Mouse (Mus musculus): ENCODE results near the gene Acbd6.

Acbd6 gene

DNA sequence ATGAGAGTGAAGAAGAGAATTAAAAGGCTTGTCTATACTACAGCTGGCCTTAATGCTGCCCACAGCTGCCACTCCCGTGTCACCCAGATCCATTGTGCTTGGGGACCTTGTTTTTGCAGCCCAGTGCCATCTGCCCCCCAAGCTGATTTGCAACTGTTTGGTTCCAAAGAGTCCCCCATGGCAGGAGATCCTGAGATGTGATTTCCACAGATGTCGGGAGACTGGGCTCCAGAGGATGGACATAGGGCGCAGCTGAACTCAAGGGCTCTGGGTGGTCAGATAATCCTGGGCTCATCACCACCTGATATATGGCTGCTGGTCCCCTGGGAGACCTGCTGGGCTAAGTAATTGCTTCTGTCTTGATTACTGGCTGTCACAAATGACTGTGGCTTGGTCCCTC, 160.9 kb downstream of the Acbd6 start:
- DNase-seq (ENCODE audit: low read depth in 2 of 2, low spot score in 2 of 2) = no peak

DNA sequence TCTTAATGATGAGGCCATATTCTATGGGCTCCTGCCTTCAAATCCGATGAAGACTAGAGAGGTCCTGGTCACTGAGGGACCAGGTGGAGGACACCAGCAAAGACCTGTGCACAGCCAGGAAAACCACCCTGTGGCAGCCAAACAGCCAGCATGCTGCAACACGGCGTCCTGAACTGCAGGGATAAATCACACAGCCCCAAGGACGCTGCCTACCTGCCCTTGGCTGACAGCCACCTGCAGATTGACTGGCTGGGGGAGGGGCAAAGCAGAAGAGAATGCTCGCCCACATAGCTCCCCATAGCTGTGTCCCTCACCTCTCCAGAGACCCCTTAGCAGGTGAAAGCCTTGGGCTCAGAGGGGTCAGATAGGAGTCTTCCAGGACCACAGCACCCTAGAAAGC, 162.1 kb downstream of the Acbd6 start:
- DNase-seq (ENCODE audit: low read depth in 2 of 2, low spot score in 2 of 2) = no peak

DNA sequence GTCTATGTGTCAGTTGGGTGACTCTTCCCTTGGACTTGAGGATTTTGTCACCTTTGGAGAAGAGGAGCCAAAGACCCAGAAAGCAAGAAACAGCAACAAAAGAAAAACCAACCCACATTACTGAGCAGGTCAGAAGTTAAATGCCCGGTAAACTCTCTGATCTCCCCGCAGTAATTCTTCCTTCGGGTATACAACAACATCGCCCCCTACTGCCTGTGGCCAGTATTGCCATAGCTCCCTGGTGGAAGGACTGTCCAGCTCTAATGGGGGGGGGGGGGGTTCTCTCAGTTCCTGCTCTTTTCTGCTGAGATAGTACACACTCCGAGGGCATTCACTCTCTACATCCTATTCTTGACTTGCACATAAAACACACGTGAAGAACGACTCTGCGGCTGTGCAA, 163.5 kb downstream of the Acbd6 start:
- no peak for DNase-seq (ENCODE audit: low read depth in 2 of 2, low spot score in 2 of 2)

DNA sequence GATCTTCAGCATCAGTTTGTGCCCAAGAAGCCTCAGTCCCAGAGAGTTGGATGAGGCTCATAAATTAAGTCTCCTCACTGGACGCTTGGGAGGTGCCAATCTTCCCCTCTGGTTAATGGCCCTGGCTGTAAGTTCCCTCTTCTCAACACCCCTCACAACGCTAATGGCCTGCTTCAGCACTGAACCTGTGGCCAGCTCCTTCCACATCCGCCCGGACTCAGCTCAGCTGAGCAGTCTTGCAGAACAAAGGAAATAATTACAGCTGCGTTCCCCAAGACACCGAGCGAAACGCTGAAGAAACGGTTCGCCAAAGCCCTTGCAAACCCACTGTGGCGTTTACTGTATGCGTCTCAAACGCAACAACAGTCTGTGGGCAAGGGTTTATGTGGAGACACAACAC, 164.3 kb downstream of the Acbd6 start:
- no peak for DNase-seq (ENCODE audit: low read depth in 2 of 2, low spot score in 2 of 2)

DNA sequence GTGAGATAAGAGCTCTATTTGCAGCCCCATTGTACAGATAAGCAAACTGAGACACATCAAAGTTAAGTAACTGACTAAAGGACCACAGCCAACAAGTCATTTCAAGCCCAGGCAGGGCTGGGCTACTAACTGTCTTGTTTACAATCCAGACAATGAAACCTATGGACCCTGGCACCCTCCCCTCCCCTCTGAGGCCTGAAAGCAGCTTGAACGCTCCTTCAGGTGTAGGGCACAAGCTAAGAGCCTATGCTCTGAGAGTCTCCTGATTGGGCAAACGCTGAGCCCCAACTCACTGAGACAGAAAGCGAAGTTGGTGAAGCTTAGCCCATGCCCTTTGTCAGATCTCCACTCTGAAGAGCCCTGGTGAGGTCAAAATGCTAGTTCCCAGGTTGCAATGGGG, 166.4 kb downstream of the Acbd6 start:
- DNase-seq (ENCODE audit: low read depth in 2 of 2, low spot score in 2 of 2) = no peak

DNA sequence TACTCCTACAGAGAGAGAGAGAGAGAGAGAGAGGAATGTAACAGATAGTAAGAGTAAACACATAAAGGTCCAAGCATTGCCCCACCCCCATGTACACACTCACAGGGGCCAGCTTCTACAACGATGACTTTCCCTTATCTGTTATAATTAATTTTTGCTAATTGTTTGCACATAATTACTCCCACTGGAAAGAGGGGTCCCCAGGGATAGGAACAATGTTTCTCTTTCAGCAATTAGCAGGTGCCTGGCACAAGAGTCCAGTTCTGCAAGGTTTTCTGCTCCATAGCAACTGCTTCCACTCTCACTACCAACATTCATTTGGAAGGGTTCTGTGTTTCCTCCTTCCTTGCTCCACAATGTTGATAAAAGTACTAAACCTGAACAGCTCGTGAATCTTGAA, 168.0 kb downstream of the Acbd6 start:
- DNase-seq (ENCODE audit: low read depth in 2 of 2, low spot score in 2 of 2) = no peak

DNA sequence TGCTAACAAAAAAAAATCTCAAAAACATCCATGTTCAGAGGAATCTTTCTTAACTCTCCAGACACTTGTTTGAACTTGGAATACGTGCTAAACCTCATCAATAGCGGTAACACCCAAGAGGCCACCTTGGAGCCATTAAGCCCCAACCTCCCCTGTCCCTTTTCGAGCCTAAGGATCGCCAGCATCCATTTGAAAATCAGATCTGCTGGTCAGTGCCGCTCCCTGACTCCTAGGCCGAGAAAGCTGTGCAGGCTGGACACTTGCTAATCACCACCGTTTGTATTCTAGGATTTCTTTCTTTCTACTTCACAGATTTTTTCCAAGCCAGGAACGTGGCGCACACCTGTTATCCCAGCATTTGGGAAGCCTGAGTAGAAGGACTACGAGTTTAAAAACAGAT, 169.9 kb downstream of the Acbd6 start:
- no peak for DNase-seq (ENCODE audit: low read depth in 2 of 2, low spot score in 2 of 2)

DNA sequence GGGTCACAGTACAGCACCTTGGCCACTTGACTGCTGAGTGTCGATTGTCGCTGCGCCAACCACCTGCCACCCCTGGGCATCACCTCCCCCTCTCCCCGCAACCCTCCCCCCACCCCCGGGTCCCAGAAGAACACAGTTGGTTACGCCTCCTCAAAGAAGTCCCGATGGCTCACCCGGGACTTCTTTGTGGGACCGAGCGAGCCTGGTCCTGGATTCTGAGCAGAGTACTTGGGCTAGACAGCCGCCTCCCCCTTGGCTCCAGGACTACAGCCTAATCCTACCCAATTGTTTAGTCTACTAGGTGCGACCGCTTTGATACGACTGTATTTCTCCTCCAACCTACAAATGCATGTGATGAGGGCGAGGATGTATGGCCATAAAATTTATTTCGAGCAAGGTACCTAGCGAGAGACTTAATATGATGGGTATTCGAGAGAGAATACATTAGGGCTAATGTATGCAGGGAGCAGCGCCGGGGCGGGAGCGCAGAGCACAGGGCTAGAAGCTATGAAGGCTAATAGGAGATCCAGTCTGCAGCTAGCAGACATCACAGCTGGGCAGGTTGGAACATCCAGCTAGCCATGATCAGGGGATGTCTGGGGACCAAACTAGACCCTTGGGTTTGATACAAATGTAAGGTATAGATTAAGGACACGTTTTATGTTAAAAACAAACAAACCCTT, 171.3 kb downstream of the Acbd6 start:
- no peak for DNase-seq (ENCODE audit: low read depth in 2 of 2, low spot score in 2 of 2)

DNA sequence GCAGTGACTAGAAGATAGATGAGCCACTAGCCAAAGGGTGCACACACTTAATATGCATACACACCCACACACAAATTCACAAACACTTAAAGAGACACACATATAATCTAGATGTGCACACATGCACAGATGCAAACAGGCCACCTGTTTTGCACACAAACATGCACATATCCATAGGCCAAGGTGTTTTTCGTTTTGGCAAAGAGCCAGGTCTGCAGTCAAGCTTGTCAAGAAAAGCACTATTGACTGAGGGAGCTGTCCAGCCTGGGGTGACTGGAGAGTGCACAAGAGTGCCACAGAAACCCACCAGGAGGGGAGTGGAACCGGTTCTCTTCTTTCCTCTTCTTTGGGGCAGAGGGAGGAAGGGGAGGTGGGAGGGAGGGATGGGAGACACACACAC, 173.2 kb downstream of the Acbd6 start:
- no peak for DNase-seq (ENCODE audit: low read depth in 2 of 2, low spot score in 2 of 2)

DNA sequence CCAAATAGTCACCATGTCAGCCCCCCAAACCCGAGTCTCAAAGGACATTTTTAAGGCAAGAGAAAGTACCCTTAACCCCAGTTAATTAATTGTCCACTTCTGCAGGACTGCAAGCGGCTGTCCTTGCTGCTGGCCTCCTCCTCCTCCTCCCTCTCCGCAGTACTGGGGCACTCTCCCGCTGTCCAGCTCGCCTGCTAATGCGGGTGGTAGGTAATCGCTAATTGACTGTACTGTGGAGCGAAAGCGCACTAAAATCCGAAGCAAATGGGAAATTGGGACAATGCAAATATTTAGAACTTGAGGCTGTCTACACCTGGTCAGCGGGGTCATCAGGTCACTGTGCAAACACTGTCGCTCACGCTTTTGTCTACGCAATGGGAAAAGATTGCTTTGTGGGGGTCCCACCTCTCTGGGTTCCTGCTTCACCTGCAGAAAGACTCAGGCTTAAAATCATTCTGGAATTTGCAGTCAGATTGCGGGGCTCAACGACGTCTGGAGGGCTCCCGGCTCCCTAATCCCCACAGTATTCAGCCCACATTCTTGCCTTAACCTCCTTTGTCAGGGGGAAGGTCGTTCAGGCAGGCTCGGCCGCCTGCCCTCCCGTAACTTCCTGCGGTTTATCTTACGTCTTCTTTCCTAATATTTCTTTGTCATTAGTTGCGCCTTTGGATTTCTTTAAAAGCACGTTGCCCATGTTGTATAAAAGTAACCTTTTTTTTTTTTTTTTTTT, 178.3 kb downstream of the Acbd6 start:
- DNase-seq (ENCODE audit: low read depth in 2 of 2, low spot score in 2 of 2) = no peak

DNA sequence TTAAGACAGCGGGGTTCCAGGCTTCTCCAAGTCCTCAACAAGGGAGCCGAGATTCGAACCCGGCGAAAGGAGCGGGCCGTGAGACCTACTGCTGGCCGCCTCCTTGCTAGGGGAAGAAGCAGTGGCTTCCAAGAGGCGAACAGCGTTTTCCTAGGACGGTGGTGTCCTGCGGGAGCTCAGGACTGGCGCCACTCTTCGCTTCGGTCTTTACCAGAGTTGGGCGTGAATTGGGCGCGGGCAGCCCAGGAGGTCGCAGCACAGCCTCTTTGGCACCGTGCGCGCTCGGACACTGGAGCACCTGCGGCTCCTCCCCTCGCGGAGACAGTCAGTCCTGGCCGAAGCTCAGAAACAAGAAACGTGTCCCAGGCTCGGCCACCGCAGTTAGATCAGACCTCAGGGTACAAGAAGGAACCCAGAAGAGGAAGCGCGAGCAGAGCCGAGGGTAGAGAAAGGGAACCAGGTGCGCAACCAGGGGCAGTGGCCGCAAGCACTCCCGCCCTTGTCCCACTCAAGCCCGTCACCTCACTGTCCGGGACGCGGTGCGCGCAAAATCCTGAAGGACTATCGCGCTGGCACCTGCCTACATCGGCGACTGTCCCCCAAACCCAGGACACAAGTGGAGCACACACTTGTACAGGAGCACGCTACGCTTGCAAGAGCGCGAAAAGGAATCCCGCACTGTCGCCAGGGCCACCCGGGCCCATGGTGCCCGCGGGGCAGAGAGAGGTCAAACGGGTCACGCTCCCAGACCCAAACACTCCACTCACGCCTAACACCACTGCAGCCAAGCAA, 179.3 kb downstream of the Acbd6 start:
- DNase-seq (ENCODE audit: low read depth in 2 of 2, low spot score in 2 of 2) = no peak

DNA sequence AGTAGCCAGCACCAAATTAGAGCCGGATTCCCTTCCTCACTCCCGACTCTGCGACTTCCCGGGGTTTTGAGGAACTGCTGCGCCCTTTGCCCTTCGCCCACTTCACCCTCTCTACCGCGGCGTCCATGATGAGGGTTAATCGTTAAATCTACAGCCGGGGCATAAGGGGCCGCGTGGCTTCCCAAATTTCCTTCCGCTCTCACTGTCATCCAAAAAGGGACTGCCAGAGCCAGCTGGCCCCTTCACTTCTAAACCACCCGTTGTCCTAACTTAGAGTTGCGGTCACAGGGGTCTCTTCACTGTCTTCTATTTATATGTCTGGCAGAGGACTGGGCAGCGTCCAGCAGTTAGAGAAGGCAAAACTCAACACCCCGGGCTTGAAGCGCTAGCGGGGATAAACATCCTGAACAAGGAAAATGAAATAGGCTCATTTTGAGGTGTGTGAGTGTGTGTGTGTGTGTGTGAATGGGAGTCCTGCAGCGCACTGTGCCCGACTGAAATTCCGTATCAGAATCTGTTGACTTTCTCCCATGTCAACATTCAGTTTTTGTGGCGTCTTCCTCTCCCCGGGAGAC, 180.0 kb downstream of the Acbd6 start:
- DNase-seq (ENCODE audit: low read depth in 2 of 2, low spot score in 2 of 2) = no peak
